Mouse (Mus musculus): Measurements from ENCODE around the gene Asb16.

DNA sequence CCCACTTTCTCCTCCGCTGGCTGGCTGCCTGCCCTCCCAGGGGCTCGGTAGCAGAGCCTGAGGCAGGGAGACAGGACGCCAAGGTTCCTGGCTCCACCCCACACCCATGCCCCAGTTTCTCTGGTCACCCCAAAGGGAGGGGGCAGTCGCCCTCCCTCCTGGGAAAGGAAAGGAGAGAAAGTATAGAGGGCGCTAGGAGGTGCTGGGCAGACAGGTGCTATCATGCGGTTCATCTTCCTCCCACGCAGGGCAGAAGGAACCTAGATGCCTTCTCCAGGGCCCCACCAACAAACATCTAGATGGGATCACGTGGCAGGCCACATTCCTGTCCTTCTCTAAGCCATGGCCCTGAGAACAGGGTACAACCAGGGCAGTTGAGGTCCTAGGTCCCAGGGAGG lies 46.6 kb upstream of the Asb16 start:
- TF ChIP-seq CTCF (IDR thresholded peaks at IDR 0.05; ENCODE audit: low read depth, low read length): no peak
- TF ChIP-seq TAL1 (conservative IDR thresholded peaks at IDR 0.05; ENCODE audit: low read depth, low read length): no peak
- TF ChIP-seq GATA1 (IDR thresholded peaks at IDR 0.05; ENCODE audit: borderline replicate concordance, low read length): no peak
